Mouse (Mus musculus): ENCODE data around the gene Tnpo2. TPM values are rescaled to one million over a fixed set of nuclear protein-coding genes. Genes with fewer than 3 reads are reported as not detected.

Gene Tnpo2
- polyA plus RNA-seq, 1 experiment from 2014 or later = 31.0 TPM

DNA sequence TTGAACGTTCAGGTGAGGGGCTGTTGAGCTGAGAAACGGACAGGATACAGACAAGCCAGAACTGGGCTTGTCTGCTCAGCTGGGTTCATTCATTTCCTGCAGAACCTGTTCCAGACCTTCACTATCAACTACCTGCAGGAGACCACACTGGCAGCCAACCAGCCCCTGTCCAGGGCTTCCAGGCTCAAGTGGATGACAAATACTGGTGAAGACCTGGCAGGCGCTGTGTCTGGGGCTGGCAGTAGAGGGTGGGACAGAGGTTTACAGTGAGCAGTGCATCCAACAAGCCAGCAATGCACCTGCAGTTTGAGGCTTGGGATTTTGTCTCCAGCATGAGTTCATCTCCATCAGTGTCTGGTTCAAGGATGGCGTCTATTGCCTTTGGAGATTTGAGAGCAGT, 60.1 kb downstream of the Tnpo2 start:
- H3K27me3 ChIP-seq (ENCODE audit: control insufficient read depth, insufficient read depth, low read length) = no peaks in the 10 kb centered on the region
- no peaks in the 10 kb centered on the region for H3K4me1 ChIP-seq (ENCODE audit: control insufficient read depth, insufficient read depth, low read length)
- H3K9me3 ChIP-seq (replicated peaks; ENCODE audit: control insufficient read depth, low read length) = no peaks in the 10 kb centered on the region; the same call in 1 of the 2 replicates
- no peak overlapping the region for H3K4me2 ChIP-seq (ENCODE audit: low read depth, low read length)
- H3K9ac ChIP-seq (ENCODE audit: low read length) = no peak overlapping the region
- H3K4me3 ChIP-seq (replicated peaks; ENCODE audit: low read length) = no peak overlapping the region
- no peak overlapping the region for H3K27ac ChIP-seq (ENCODE audit: low read length)
- peaks cover 18% of the 10 kb centered on the region; the same call in 1 of the 2 replicates for H3K36me3 ChIP-seq (ENCODE audit: control insufficient read depth, insufficient read depth, low read length)
- no peak for ATAC-seq (ENCODE audit: insufficient read depth, low FRiP score)
- WGBS = 81% methylated on average over 4 of the region's 4 CpGs

DNA sequence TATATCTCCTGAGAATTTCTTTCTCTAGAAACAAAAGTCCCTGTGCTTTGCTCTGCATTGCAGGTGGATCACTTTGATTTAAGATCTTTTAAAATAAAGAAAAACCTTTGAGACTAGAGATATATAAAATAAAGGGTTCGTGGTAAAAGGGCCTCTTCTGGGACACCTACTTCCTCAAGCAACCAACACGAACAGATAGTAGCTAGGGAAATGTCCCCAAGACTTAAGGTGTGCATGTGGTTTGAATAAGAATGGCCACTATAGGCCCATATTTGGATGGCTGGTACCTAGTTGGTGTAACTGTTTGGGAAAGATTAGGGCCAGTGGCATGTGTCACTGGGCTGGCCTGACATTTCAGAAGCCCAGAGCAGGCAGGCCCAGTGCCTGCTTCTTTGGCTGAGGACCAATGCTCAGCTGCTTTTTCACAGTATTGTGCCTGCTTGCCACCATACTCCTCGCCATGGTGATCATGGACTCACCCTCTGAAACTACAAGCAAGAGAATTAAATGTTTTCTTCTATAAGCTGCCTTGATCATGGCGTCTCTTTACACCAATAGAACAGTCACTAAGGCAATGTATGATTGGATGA, 63.5 kb downstream of the Tnpo2 start:
- WGBS = 82% methylated on average over 4 of the region's 4 CpGs
- 0 out of 2 replicates have a peak, but pooled peaks cover 12% of the 10 kb centered on the region for H3K36me3 ChIP-seq (ENCODE audit: control insufficient read depth, insufficient read depth, low read length)

More for the DNA sequence above, 63.5 kb downstream of the Tnpo2 start:
- Histone ChIP-seq H3K4me2 (ENCODE audit: low read depth, low read length) (no peak overlapping the region), H3K9me3 (replicated peaks; ENCODE audit: control insufficient read depth, low read length) (no peaks in the 10 kb centered on the region; the same call in 1 of the 2 replicates), H3K4me1 (ENCODE audit: control insufficient read depth, insufficient read depth, low read length) (no peaks in the 10 kb centered on the region), H3K4me3 (replicated peaks; ENCODE audit: low read length) (no peak overlapping the region), H3K9ac (ENCODE audit: low read length) (no peak overlapping the region), H3K27me3 (ENCODE audit: control insufficient read depth, insufficient read depth, low read length) (no peaks in the 10 kb centered on the region), H3K27ac (ENCODE audit: low read length) (no peak overlapping the region)
- ATAC-seq (ENCODE audit: insufficient read depth, low FRiP score) = no peak

Small RNA genes within 50 kb of the gene (microRNA-seq; reads per million reads assigned to microRNA genes)
- 1.5 reads per million for gene Mir7070

Other genes with a start within 250 kb of the Tnpo2 start
- gene Nfix, start 236.6 kb upstream of the Tnpo2 start, polyA plus RNA-seq (2015; fragmentation: Nextera tagmentation; extraction: Ambion mirVana) = 36.5 and 37.8 TPM in 2 replicates
- 6.0 and 7.2 TPM in 2 replicates for gene Dand5, start 214.1 kb upstream of the Tnpo2 start, polyA plus RNA-seq (2015; fragmentation: Nextera tagmentation; extraction: Ambion mirVana)
- gene Gadd45gip1, start 205.4 kb upstream of the Tnpo2 start, polyA plus RNA-seq (2015; fragmentation: Nextera tagmentation; extraction: Ambion mirVana) = 42.0 and 49.5 TPM in 2 replicates
- gene Rad23a, start 196.2 kb upstream of the Tnpo2 start, polyA plus RNA-seq (2015; fragmentation: Nextera tagmentation; extraction: Ambion mirVana) = 106 and 122 TPM in 2 replicates
- 1,028 and 1,118 TPM in 2 replicates for gene Calr, start 190.0 kb upstream of the Tnpo2 start, polyA plus RNA-seq (2015; fragmentation: Nextera tagmentation; extraction: Ambion mirVana)
- gene Farsa, start 179.9 kb upstream of the Tnpo2 start, polyA plus RNA-seq (2015; fragmentation: Nextera tagmentation; extraction: Ambion mirVana) = 85.9 and 91.5 TPM in 2 replicates
- 44.9 and 49.0 TPM in 2 replicates for gene Syce2, start 164.8 kb upstream of the Tnpo2 start, polyA plus RNA-seq (2015; fragmentation: Nextera tagmentation; extraction: Ambion mirVana)
- 41.1 and 45.8 TPM in 2 replicates for gene Gcdh, start 143.0 kb upstream of the Tnpo2 start, polyA plus RNA-seq (2015; fragmentation: Nextera tagmentation; extraction: Ambion mirVana)
- gene Klf1, start 135.0 kb upstream of the Tnpo2 start, polyA plus RNA-seq (2015; fragmentation: Nextera tagmentation; extraction: Ambion mirVana) = 15.7 and 18.4 TPM in 2 replicates
- gene Dnase2a, start 128.4 kb upstream of the Tnpo2 start, polyA plus RNA-seq (2015; fragmentation: Nextera tagmentation; extraction: Ambion mirVana) = 14.0 and 14.4 TPM in 2 replicates
- gene Mast1, start 99.6 kb upstream of the Tnpo2 start, polyA plus RNA-seq (2015; fragmentation: Nextera tagmentation; extraction: Ambion mirVana) = 1.4 and 1.6 TPM in 2 replicates
- 0.19 and 0.28 TPM in 2 replicates for gene Rtbdn, start 89.9 kb upstream of the Tnpo2 start, polyA plus RNA-seq (2015; fragmentation: Nextera tagmentation; extraction: Ambion mirVana)
- gene Gm49661, start 67.5 kb upstream of the Tnpo2 start, polyA plus RNA-seq (2015; fragmentation: Nextera tagmentation; extraction: Ambion mirVana) = not detected in 2 replicates
- 584 and 593 TPM in 2 replicates for gene Prdx2, start 67.3 kb upstream of the Tnpo2 start, polyA plus RNA-seq (2015; fragmentation: Nextera tagmentation; extraction: Ambion mirVana)
- 97.5 and 108 TPM in 2 replicates for gene Rnaseh2a, start 67.1 kb upstream of the Tnpo2 start, polyA plus RNA-seq (2015; fragmentation: Nextera tagmentation; extraction: Ambion mirVana)
- 21.6 and 25.8 TPM in 2 replicates for gene Junb, start 58.2 kb upstream of the Tnpo2 start, polyA plus RNA-seq (2015; fragmentation: Nextera tagmentation; extraction: Ambion mirVana)
- gene Hook2, start 46.3 kb upstream of the Tnpo2 start, polyA plus RNA-seq (2015; fragmentation: Nextera tagmentation; extraction: Ambion mirVana) = 50.0 TPM in 2 replicates
- gene Best2, start 22.4 kb upstream of the Tnpo2 start, polyA plus RNA-seq (2015; fragmentation: Nextera tagmentation; extraction: Ambion mirVana) = 0.30 and 0.42 TPM in 2 replicates
- 108 and 110 TPM in 2 replicates for gene Asna1, start 11.6 kb upstream of the Tnpo2 start, polyA plus RNA-seq (2015; fragmentation: Nextera tagmentation; extraction: Ambion mirVana)
- gene Trir, start 10.1 kb upstream of the Tnpo2 start, polyA plus RNA-seq (2015; fragmentation: Nextera tagmentation; extraction: Ambion mirVana) = 63.4 and 64.0 TPM in 2 replicates
- 28.1 and 29.9 TPM in 2 replicates for gene Fbxw9, start 23.1 kb downstream of the Tnpo2 start, polyA plus RNA-seq (2015; fragmentation: Nextera tagmentation; extraction: Ambion mirVana)
- 0.53 TPM in 1 of 2 replicates, not detected in the other for gene Gm5741, start 31.1 kb downstream of the Tnpo2 start, polyA plus RNA-seq (2015; fragmentation: Nextera tagmentation; extraction: Ambion mirVana)
- 47.1 TPM in 2 replicates for gene Dhps, start 34.8 kb downstream of the Tnpo2 start, polyA plus RNA-seq (2015; fragmentation: Nextera tagmentation; extraction: Ambion mirVana)
- 116 and 131 TPM in 2 replicates for gene Wdr83os, start 43.8 kb downstream of the Tnpo2 start, polyA plus RNA-seq (2015; fragmentation: Nextera tagmentation; extraction: Ambion mirVana)
- gene Wdr83, start 44.4 kb downstream of the Tnpo2 start, polyA plus RNA-seq (2015; fragmentation: Nextera tagmentation; extraction: Ambion mirVana) = 36.8 and 46.1 TPM in 2 replicates
- gene Man2b1, start 46.4 kb downstream of the Tnpo2 start, polyA plus RNA-seq (2015; fragmentation: Nextera tagmentation; extraction: Ambion mirVana) = 59.8 and 61.3 TPM in 2 replicates
- gene Zfp791, start 86.2 kb downstream of the Tnpo2 start, polyA plus RNA-seq (2015; fragmentation: Nextera tagmentation; extraction: Ambion mirVana) = 3.0 and 4.0 TPM in 2 replicates
- gene Cks1brt, start 115.0 kb downstream of the Tnpo2 start, polyA plus RNA-seq (2015; fragmentation: Nextera tagmentation; extraction: Ambion mirVana) = not detected in 2 replicates
- gene Olfr371, start 189.1 kb downstream of the Tnpo2 start, polyA plus RNA-seq (2015; fragmentation: Nextera tagmentation; extraction: Ambion mirVana) = not detected in 2 replicates